Mouse (Mus musculus): ENCODE measurements around the gene Tlx3.

Gene Tlx3

DNA sequence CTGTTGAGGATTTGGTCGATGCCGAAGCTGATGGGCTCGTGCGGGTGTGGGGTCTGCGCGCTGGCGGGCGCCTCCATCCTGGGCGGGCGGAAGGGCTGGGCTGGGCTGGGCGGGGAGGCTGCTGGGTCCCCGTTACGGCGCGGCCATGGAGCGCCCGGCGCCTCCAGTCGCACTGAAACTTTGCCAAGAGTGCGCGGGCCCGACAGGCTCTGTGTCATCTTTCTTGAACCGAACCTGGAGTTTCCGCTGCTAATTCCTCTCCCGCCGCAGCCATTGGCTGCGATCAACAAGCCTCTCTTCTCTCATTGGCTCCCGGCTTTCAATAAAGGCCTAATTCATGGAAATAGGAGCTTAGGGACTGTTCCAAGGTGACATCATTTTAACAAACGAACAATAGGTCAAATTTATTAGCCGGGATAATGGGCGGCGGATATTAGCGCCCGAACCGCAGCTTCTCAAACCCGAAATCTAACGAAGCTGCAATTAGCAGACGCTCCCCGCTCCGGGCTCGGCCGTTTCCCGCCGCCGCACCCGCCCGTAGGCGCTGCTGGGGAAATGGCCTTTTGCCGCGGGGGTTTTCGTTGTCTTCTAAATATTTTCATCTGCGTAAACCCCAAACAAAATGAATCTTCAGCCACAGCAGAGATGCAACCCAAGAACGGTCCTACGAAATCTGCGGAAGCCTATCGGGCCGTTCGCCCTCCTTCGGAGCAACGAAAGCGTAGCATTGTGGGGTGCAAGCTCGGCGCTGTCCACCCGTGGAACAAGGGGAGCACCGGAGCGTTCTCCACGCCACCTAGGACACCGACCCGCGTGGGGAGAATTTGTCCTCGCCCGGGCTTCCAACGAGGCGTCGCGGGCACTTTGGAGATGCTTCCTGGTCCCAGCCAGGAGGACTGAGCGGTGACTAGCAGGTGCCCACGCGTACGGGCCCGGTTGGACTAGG lies at the start of gene Tlx3:
Gene Tlx3 (minus strand): TSS at position 207 of the 946 bp plus-strand sequence.
- no peak for DNase-seq (ENCODE audit: low spot score)

DNA sequence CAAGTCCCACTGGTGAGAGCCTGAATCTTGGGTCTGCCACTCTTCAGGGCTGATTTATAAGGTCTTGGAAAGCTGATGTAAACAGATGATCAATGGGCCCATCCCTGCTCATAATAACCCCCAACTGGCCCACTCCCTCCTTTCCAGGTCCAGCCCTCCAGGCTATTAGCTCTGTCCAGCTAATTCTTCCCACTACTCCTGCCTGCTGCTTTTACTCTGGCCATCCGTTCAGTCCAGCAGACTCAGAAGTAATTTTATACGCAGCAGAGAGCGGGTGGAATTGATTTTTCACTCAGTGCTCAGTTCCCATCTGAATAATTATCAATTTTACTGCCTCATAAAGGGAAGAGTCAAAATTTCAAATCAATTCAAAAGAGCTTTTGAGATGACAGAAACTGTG lies 36.9 kb upstream of the Tlx3 start:
- DNase-seq (ENCODE audit: low spot score), result no peak

DNA sequence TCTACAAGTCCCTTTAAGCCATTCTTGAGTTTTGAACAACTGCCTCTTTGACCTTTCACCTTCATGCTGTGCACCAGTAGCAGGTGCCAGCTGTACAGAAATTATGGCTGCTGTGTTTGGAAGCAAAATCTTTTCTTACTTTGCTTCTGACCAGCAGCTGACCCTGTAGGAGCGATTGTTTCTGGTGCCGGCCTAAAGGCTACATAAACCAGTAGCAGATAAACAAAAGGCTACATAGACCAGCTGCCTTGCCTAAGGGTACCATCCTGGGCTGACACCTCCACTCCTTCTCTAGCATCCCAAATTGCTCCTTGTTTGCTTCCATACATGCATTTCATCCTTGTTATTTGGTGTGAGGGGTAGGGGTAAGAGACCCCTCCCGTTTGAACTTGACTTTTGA lies 30.7 kb upstream of the Tlx3 start:
- no peak for DNase-seq (ENCODE audit: low spot score)

DNA sequence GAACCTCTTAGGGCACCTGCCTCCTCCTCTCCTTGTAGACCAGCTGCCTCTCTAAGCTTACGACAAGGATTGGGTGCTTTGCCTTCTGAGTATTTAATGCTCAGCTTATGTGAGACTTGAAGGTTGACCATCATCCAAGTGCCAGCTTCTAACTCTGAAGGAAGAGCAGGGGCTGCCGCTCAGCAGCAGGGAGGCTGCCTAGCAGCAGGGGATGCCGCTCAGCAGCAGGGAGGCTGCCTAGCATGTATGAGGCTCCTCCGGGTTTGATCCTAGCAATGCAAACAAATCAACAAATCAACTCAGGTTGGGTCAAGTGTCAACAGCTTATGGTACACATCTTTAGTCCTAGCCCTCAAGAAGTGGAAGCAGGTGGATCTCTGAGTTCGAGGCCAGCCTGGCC lies 28.7 kb upstream of the Tlx3 start:
- no peak for DNase-seq (ENCODE audit: low spot score)

DNA sequence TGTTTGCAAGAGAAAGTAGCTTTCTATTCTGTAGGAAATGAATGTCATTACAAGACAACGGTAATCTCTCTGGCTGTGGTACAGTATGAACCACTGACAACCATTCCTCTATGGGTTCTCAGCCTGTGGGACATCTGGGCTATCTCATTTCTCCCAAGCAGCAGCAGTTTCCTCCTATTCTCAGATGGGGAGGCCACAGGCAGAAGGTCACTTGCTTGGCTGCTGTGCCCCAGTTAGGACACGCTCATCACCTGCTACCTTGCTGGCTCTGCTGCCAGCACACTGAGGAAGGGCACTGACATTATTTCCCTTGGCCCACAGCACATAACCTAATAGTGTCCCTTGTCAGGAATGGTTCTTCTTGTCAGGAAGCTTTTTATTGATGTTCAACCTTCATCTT lies 24.8 kb upstream of the Tlx3 start:
- DNase-seq (ENCODE audit: low spot score), result no peak

DNA sequence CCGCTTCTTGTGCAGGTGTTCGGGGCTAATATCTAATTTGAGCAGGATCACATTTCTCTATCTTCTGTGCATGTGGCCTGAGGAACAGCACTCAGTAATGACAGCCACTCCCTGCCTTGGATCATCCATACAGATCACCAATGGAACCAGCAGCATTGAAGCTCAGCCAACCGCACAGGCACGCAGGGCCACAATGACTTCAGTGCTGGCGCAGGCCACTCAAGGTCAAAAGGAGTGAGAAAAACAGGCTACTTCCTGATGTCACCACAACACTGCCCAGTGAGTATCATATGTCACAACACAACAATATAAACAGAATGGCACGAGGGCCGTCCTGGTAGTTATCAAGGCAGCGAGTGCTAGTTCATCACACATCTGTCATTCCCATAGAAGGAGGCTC lies 23.1 kb upstream of the Tlx3 start:
- no peak for DNase-seq (ENCODE audit: low spot score)

DNA sequence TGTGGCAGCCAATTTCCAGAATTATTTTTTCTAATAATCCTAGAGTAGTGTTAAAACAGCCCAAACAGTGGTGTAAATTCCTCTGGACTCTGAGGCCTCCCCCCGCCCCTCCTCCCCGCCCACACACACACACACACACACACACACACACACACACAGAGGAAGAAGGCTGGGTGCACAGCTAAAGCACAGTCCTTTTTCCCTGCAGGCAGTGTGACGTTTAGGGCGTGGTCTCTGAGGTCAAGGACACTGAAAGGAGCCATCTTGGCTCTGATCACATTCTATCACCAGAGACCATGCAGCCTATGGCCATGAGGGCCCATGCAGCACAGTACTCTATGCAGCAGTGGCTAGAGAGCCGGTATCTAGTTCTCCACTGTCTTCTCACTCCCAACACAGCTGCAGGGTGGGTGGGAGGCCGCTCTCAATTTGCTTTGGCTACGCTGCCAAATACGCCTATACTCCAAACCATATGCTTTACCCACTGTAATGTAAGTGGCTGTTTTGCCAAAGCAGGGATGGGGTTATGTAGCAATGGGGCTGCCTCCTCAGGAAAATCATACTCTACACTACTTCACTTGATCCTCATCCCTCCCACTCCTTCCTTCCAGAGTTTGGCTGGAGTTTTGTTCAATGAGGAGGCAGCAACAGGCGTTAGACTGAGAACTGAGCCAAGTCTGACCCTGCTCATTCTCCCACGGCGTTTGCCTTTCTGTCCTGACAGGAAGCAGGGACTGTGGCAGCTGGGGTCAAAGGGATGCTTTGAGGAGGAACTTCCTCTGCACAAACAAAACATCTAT lies 18.4 kb upstream of the Tlx3 start:
- DNase-seq (ENCODE audit: low spot score), result no peak

DNA sequence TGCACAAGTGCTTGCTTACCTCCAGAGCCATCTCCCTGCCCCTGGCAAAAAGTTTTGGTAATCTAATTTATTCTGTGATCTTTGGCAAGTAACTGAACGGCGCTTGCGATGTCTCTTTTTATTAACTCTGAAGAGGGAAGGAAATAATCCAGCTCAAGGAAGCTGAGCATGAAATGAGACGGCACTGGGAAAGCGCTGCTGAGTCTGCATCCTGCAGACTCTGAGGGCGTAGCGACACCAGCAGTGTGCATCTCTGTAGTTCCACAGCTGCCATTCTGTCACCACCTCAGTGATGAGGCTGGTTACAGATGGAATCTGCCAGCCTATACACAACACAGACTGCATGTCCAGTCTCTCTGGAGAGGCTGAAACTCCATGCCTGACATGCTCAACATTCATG lies 17.4 kb upstream of the Tlx3 start:
- DNase-seq (ENCODE audit: low spot score), result no peak

DNA sequence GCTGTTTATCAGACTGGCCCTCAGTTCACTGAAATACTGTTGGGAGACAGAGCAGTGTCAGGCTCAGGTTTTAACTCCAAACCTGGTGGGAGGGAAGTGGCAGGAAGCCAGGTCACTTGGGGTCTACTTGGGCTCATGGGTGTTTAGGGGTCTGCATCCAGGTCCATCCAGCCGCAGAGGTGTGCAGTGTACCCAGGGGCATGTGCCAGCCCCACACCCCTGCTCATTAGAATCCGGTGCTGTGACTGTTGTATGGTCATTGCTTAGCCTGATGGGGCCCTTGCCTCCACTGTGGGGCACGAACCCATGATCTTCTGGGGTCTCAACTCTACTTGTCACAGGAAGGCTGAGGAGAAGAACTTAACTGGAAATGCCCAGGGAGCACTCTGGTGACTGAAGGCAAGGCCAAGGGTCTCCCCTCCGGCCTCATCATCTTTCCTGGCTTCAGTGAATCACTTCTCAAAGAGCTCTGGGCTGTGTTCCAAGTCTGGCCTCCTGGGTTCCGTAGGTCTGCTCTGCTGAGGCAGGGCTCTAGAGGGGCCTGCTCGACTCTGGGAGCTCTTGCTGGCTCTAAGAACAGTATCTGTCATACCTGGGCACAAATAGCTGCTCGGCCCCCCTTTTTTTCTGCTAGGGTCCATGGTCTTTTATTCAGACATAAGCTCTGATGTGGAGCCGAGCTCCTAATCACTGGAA lies 14.1 kb upstream of the Tlx3 start:
- no peak for DNase-seq (ENCODE audit: low spot score)

DNA sequence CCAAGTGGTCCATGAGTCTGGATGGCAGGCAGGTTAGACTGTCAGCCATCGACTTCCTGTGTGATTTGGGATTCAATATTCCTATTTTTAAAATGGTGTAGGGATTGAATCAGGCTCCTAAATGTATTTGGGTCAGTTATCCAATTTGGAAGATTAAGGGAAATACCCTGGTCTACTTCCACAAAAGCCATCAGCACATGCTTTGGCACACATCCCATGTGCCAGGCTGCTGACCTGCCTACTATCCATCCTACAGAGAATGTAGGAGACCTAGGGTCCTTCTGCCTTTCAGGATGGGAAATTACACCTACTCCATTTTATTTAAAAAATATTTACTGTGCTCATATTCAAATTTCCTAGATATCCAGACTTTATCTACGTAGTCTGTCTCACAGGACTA lies 4.0 kb upstream of the Tlx3 start:
- no peak for DNase-seq (ENCODE audit: low spot score)

DNA sequence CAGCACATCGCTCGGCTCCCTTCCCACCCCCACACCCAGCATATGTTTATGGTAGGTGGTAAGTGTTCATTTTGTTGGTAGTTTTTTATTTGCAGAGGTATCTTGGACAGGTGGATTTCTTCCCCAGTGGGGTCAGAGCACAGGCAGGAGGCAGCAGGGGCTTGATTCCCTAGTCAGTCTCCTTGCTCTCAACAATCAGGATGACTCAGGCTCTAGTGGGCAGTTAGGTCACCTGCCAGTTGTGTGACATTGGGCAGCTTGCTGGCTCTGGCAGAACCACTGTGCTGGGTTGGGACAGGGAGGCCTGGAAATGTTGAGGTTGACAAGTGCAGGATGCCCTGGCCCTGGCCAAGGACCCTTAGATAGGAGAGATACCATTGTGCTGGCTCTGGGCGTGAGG lies 1.6 kb upstream of the Tlx3 start:
- no peak for DNase-seq (ENCODE audit: low spot score)

DNA sequence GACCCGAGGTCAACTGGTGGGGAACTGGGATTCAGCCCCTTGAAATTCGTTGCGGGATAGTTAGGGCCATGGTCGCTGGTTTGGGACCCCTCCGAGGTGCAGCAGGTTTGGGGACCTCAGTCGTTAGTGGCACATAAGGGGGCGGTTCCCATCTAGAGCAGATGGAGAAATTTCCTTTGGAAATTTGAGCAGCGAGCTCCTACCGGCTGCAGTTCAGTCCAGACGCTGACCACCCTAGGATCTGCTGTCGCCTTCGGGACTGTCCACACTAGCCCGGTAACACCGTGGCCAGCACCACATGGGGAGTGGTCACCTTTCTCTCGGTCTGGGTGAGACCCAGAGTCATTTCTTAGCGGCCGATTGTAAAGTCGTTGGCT lies 928 bp upstream of the Tlx3 start:
- no peak for DNase-seq (ENCODE audit: low spot score)

DNA sequence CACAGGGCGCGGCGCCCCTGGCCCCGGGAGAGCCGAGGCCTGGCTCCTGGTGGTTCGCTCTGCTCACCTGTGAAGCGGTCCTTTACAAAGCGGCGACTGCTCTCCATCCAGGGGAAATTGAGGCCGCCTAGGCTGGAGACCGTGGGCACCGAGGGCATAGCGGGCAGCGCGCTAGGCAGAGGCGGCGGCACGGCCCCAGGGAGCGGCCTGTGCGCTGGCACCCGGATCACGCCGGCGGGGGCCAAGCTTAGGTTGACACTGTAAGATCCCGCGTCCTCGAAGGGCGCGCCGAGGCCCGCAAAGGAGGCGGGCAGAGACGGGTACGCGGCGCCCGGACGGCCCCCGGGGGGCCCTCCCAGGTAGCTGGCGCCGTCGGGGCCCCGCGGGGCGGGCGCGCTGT lies 417 bp downstream of the Tlx3 start:
- no peak for DNase-seq (ENCODE audit: low spot score)

DNA sequence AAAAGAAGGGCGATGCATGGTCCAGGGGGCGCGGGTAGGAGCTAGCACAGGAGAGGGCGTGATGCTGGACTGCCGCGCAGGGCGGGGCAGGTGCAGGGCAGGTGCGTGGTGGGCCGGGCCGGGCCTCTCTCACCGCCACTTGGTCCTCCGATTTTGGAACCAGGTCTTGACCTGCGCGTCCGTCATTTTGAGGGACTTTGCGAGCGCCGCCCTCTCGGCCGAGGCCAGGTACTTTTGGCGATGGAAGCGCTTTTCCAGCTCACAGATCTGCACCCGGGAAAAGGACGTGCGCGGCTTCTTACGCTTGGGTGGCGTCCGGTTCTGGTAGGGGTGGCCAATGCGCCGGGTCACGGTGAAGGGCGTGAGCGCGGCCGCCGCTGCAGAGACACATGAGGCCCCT lies 1.1 kb downstream of the Tlx3 start:
- DNase-seq (ENCODE audit: low spot score), result no peak

DNA sequence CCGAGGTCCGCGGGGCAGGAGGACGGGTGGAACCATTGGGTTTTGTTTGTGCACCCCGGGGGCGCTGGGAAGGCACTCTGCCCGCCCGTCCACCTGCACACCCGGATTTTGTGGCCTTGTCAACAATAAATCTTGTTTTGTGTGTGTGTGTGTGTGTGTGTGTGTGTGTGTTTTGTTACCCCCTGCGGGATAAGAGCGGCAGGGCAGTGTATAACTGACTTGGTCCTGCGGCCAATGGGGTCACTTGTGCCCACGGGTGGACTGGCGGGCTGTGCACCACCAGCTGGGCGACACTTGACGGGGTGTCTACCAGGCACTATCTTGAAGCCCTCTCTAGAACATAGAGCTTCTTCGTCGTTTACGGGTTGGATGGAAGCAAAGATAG lies 1.8 kb downstream of the Tlx3 start:
- DNase-seq (ENCODE audit: low spot score), result no peak

DNA sequence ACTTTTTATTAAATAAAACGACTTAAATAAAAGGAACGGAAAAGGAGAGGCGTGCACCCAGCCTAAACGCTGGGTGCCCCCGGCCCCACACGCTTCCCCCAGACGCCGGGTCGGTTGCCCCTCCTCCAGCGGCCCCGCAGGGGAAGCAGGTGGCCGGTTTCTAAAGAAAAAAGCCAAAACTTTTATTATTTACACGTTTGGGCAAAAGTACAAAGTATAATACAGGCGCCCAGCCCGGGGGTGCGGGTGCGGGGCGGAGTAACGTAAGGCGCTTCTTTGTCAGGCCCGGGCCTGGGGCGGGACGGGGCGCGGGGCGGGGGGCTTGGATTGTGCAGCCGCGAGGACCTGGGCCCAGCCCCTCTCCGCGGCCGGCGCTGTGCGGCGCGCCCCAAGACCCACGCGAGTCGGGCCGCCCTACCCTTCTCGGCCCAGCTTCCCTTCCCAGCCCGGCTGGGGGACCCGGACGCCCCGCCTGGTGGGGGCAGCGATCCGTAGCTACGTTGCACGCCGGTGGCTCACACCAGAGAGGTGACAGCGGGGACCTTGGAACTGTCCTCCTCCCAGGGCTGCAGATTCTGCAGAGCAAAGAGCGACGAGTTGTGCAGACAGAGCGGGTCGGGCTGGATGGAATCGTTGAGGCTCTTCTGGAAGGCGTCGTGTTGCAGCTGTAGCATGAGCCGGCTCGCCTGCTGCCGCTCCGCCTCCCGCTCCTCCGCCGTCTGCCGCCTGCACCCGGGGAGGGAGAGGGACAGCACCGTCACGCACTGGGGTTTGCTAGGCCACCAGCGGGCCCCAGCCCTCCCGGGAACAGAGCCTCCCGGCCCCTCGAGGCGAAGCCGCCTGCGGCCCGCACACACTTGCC lies 2.4 kb downstream of the Tlx3 start:
- no peak for DNase-seq (ENCODE audit: low spot score)

DNA sequence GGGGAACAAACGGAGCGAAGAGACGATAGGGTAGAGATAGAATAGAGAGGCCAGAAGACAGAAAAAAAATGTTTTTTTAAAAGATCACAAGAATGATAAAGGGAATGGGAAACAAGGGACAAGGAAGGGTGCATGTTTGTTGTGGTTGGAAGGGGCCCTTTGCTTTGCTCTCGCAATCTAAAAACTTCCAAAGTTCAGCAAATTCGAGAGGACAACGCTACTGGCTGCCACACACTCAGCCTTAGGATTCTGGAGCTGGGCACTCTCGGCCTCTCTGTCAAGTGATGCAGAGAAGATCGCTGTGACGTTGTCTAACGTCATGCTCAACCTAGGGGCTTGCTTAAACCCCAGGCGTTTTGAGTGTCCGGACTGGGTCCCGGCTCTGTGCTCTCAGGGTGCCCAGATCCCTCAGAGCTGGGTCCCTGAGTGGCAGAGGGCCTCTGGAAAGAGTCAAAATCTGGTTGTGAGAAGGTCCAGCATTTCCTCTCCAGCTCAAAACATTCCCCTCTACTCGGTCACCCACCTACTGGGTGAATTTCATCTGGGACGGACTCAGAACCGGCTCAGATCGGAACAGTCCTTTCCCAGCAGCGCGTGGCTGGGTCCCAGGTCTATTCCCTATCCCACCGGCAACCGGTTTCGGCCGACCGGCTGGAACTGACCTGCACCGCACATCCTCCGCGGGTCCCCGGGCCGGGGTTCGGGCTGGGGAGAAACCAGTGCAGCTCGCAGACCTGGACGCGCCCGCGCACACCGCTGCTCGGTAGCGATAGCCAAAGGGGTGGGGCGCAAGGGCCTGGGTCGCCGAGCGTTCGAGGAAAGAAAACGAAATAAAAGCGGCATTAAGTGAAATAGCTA lies 3.3 kb downstream of the Tlx3 start:
- DNase-seq (ENCODE audit: low spot score), result no peak

DNA sequence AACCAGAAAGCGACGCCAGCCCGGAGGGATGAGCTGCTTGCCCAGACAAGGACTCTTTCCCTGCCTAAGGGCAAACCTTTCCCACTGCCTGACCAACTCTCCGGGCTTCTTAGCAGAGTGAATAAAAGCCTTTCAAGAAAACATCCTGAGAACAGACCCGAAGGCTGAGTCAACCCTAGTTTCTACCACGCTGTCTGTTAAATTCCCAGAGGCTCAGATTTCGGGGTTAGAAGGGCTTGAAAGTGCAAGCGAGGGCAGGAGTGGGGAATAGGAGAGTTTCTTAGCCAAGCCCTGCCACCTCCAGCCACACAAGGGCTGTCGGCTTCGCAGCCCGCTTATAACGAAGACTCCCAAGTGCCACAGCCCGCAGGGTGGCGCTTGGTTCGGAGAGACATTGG lies 4.3 kb downstream of the Tlx3 start:
- DNase-seq (ENCODE audit: low spot score), result no peak

DNA sequence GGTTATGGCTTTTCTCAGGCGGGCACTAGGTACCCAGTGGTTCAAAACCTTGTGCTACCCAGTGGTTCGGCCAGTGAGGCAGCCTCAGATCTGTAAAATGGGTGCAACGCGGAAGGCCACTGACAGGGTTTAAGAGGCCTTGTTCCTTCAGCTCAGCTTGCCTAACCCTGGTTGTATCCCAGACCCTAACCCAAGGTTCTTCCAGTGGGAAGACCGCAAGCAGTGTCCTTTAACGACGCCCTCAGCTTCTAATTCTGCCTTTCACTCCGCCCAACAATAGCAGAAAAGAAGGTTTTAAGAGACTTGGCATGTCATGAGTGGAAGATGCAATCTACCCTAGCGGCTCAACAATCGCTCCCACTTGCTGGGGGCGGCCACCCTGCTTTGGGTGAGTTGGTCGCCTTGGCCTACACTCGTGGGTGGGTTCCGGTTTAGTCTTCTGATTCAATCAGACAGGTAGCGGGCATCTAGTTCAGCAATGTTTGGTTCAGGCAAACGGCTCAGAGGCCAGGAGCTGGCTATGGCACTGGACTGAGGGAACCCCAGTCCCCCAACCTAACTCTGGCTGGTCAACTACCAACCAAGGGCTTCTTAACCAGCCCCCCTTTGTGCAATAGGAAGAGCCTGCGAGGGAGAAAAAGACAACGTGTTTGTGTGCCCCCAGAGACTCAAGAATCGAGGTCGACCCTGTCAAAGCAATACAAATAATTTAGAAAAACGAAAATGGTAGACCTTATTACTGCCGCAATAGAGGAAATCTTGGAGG lies 4.9 kb downstream of the Tlx3 start:
- no peak for DNase-seq (ENCODE audit: low spot score)

DNA sequence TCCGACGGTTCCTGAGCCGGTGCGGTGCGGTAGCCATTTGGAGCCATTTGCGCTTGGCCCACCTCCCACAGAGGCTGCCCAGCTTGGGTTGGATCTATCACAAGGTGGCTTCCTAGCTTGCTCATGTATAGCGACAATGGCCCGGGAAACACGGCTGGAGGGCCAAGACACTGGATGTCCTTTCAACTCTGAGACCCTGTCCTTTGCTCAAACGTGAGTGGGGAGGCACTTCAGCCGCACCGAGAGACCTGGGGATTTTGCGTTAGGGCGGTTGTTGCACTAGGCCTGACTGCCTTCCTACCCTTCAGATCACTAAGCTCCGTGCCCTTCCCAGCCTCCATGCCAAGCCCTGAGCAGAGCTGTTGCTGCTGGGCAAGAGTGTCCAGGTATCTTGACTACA lies 5.7 kb downstream of the Tlx3 start:
- DNase-seq (ENCODE audit: low spot score), result no peak

Data from layer of hippocampus, adult 9-10 months (tissue).